Mouse (Mus musculus) B cell, adult 2 months (primary cell): ENCODE data around the gene L3hypdh.
"Not testable (repeated sequence)": the region's sequence is repeated elsewhere in the genome, so short reads cannot be mapped to it uniquely, and the experiment has no call there.

Experiments used
- DNase-seq, 2 experiments: peaks; one replicate each; pipeline ENCODE4 v3.0.0; 2022

The L3hypdh gene

DNA sequence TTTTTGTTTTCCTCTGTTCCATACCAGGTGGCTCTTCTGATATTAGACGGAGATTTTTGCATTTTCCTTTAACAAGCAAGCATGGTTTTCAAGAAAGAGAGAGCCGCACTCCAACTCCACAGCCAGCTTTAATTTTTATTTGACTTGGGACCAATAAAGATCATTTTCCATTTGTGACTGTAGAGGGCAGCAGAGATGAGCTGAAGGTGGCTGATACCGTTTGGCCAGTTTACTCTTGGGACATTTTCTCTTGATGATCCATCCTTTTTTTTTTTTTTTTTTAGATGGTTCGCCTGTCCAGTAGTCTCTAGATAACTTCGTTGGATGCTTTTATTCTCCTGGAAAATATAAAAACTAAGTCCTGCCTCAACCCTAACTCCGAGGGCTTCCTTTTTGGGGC is 31.9 kb downstream of the L3hypdh start:
- peak in 1 of 2 experiments; percentile 11 for DNase-seq

DNA sequence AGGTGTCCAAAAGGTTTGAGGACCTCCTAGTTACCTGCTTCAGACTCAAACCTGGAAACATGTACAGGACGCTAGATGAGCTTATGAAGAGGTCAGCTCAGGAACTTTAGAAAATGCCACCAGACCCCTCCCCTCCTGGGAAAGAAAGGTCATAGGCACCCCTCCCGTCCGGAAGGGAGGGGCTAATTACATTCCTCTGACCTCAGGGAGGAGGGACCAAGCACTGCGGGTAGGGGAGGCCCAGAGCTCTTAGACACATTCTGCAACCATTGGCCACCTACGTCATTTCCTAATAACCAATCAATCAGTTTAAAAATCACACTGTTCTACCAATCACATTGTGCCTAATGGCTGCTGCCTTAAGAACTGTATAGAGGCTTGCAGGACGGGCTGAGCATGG is 32.7 kb downstream of the L3hypdh start:
- no peak for DNase-seq

DNA sequence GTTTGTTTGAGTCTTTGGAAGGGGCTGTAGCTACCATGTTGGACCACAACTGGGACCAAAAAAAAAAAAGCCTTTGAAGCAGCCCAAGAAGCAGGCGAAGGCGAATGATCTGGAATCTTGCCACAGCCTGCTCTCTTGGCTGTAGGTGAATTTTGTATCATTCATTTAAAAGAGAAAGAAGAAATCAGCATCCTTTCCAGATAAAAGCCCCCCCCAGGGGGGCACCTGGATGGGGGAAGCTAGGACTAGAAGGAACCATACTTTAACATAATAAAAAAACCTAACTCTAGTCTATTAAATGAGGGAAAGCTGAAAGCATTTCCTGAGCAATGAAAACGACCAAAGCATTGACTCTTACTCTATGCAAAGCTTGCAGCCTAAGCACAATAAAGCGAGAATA is 34.4 kb downstream of the L3hypdh start:
- no peak for DNase-seq

DNA sequence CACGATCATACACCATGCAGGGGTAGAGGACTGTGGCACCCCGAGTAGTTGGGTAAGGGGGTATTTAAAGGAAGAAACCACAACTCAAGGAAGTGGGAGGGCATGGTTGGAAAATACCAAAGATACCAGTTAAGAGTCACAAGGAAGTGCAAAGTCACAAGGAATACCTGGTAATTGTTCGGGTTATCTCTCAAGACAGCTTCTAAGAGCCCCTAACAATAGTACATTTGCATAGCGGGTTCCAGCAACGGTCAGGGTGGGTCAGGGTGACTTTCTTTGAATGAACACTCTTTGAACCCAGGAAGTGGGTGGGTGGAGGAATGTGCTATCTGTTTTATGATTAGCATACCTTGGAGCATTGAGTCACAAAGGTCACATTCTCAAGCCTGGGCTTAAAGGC is 35.1 kb downstream of the L3hypdh start:
- not testable (repeated sequence) for DNase-seq

DNA sequence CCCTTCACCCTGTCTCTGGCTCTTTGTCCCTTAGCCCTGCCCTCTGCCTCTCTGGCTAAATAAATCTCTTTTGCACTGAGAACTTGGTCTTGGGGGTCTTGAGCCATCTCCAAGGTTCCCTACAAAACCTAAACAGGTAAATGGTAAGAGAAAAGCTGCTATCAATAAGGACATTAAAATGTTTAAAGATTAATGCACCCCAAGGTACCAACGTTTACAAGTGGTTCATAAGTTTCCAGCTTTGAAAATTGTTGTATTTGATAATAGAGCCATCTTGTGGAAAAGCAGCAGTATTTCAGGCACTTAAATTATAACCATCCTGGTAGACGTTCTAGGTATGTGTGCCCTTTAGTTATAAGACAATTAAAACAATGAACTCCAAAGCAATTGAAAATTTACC is 37.7 kb downstream of the L3hypdh start:
- DNase-seq: no peak

DNA sequence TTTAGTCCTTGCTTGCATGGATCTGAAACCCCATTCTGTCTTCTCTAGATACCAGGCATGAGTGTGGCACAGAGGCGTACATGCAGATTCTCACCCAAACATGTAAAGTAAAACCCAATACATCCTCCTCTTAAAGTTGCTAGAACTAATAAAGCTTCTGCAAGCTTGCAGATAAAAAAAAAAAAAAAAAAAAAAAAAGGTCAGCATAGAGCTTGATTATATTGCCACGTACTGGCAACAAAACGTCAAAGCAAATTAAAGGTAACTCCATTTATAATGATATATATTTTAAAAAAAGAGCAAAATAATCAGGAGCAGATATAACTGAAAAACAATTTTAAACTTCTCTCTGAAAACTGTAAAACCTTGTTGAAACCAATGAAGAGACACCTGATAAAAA is 44.0 kb downstream of the L3hypdh start:
- no peak for DNase-seq

DNA sequence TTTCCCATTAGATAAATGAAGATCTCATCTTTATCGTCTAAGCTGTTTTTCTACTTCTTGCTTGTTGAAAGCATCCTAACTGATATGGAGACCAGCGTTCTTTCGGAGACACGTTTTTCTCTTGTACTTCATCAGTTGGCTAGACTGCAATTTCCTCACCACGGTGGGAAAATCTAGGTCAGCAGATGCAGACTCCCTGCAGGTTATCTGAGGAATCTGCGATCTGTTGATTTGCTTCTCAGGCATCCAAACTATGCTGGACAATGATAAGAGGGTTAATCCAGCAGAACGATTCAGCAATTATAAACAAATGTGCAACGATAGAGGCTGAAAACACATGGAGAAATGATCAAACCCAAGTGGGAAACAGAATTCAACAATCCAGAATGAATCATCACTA is 45.7 kb downstream of the L3hypdh start:
- no peak for DNase-seq

DNA sequence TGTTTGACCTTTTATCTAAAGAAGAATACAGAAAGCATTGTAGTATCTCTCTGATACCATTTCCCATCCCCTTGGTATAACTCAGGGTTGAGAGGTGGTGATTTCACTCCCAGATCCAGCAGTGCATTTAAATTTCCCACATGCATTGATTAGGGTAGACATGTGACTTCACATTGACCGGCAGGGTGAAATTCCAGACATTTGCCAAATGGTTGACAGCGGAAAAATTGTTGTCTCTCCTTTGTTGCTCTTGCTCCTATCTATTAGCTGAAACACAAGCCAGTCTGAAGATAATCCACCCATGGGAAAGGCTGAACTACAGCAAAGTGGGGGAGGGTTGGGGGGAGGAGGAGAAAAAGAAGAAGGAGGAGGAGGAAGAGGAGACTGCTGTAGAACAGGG is 46.4 kb downstream of the L3hypdh start:
- DNase-seq: no peak

DNA sequence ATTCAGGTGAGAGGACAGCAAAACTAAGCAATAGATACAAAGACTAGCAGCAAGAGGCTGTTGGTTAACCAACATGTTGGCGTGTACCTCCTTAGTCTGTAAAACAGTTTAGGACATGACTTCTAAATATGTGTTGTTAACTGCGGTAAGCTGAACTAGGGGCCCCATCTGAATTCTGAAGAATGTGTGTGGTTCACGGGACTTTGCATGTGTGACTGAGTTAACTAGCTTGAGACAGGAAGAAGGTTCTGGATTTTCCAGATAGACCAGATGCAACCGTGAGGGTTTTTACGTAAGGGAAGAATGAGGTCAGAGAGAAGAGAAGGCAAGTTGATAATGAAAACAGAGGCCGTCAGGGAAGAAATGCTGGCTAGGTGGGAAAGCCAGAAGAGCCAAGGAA is 48.2 kb downstream of the L3hypdh start:
- DNase-seq: no peak

DNA sequence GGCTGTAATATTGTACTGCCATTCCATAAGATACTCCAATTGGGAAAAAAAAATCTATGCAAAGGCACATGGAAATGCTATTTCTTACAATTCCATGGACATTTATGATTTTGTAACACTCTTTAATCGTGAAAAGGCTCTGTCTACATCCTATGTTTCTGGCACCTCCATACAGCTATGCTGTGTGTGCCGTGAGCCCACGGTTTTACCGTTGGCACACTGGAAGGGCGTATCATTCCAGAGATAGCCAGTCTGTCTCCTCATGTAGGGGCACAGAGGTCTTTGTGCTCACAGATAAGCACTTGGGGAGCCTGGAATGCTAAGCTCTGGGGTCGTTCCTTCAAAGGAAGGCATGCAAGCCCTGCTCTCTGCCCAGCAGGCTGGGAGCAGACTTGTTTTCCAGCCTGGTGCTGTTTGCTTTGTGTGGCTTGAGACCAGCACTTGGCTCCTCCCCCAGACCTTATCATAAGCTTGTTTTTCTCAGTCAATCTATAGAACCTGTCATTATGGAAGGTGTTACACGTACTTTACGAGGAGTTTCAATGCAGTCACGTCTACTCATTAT is 49.1 kb downstream of the L3hypdh start:
- no peak for DNase-seq

DNA sequence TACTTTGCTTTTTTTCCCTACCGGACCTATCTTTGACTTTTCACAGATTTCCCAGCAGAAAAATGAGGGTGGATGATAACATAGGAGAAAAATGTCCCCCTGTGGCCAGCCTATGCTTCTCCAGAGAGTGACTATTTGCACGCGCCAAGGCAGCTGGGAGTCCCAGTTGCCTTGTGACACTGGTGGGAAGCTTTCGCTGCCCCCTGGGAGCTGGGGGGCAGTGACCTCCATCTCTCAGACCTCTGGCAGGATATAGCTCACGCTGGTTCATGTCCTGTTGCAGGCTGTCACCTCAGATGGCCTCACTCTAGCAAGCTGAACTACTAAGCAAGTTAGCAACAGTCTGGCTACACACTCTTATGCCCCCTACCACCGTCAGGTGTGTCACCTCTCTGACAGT is 53.4 kb downstream of the L3hypdh start:
- no peak for DNase-seq

DNA sequence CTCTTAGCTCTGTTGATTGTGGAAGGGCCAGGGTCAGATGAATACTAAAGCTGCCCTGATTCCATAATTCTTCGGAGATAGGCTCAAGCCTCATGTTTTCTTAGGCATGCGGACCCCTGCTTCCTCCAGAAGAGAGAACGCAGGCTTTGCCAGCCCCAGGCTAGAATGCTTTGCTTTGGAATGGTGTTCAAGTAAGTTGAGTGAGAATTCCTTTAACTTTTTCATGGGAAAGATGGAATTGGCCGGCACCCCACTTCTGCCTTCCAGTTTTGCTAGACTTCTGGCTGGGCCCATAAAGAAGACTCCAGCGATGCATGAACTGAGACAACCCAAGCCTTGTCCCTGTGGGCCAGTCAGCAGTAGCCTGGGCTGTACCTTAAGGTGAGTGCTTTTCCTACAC is 54.1 kb downstream of the L3hypdh start:
- no peak for DNase-seq

DNA sequence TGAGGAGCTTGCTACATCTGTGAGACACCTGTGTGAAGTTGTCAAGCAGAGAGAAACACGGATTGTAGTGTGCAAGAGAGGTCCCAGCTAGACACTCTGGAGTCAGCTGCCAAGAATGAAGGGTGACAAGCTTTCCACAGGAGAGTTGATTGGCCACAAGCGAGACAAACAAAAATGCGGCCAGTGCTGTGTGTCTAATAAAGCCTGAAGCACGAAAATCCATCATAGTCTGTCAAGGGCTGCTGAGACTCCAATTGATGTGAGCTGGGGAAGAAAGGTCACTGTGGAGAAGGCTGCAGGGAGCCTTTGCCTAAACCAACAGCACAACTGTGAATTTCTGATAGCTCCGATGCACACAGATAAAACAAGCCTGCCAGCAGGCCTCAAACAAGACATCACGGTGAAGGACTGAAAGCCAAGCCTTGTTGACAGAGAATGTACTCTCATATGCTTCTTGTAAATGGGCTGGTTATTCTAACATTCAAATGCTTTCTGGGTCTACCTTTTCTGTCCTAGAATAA is 59.9 kb downstream of the L3hypdh start:
- no peak for DNase-seq

DNA sequence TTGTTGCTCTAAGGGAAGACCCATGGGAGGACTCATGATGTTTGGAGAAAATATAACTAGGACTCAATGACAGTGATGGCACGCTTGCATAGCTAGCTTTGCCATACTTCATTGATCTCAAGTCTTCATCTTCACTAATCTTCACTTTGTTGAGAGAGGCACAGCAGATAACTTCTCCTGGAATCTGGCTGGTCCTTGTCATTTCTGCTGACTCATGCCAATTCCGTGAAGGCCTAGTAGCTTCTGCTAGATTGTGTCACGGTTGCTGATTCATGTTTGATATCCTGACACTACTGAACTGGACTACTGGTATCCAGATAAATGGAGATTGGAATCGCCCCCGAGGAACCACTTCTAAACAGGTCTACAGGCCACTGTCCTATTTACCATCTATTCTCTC is 61.7 kb downstream of the L3hypdh start:
- DNase-seq: no peak
